Mouse (Mus musculus): ENCODE measurements around the gene Specc1. TPM values are rescaled to one million over a fixed set of nuclear protein-coding genes. Genes with fewer than 3 reads are reported as not detected.

The Specc1 gene
- polyA plus RNA-seq, 1 experiment, result 3.0 TPM

GRCm38 (mm10) chr11:62090321-62090720 is 133.8 kb downstream of the Specc1 start:
- DNase-seq (ENCODE audit: low read depth), result no peak

GRCm38 (mm10) chr11:62103380-62103911 is 146.9 kb downstream of the Specc1 start:
- DNase-seq (ENCODE audit: low read depth), result no peak

GRCm38 (mm10) chr11:62106401-62106871 is 149.9 kb downstream of the Specc1 start:
- DNase-seq (ENCODE audit: low read depth), result no peak

- no peak for DNase-seq (ENCODE audit: low read depth)
Measured at GRCm38 (mm10) chr11:62107272-62107836, 150.8 kb downstream of the Specc1 start.

- DNase-seq (ENCODE audit: low read depth), result no peak
Measured at GRCm38 (mm10) chr11:62118561-62118960, 162.0 kb downstream of the Specc1 start.

- DNase-seq (ENCODE audit: low read depth), result peak; percentile 31
Measured at GRCm38 (mm10) chr11:62119871-62120270, 163.3 kb downstream of the Specc1 start.

- no peak for DNase-seq (ENCODE audit: low read depth)
Measured at GRCm38 (mm10) chr11:62121365-62121764, 164.8 kb downstream of the Specc1 start.

- DNase-seq (ENCODE audit: low read depth), result no peak
Measured at GRCm38 (mm10) chr11:62127692-62128091, 171.1 kb downstream of the Specc1 start.

- DNase-seq (ENCODE audit: low read depth), result no peak
Measured at GRCm38 (mm10) chr11:62128197-62128596, 171.6 kb downstream of the Specc1 start.

GRCm38 (mm10) chr11:62130191-62130590 is 173.6 kb downstream of the Specc1 start:
- DNase-seq (ENCODE audit: low read depth), result no peak

- no peak for DNase-seq (ENCODE audit: low read depth)
Measured at GRCm38 (mm10) chr11:62130685-62131295, 174.2 kb downstream of the Specc1 start.

- DNase-seq (ENCODE audit: low read depth), result no peak
Measured at GRCm38 (mm10) chr11:62131601-62132000, 175.0 kb downstream of the Specc1 start.

- no peak for DNase-seq (ENCODE audit: low read depth)
Measured at GRCm38 (mm10) chr11:62134191-62134590, 177.6 kb downstream of the Specc1 start.

GRCm38 (mm10) chr11:62145216-62146110 is 188.9 kb downstream of the Specc1 start:
- peak; percentile 65 for DNase-seq (ENCODE audit: low read depth)

- DNase-seq (ENCODE audit: low read depth), result no peak
Measured at GRCm38 (mm10) chr11:62146661-62147060, 190.1 kb downstream of the Specc1 start.

- no peak for DNase-seq (ENCODE audit: low read depth)
Measured at GRCm38 (mm10) chr11:62148026-62148425, 191.5 kb downstream of the Specc1 start.

- no peak for DNase-seq (ENCODE audit: low read depth)
Measured at GRCm38 (mm10) chr11:62148449-62148848, 191.9 kb downstream of the Specc1 start.

- DNase-seq (ENCODE audit: low read depth), result peak; percentile 58
Measured at GRCm38 (mm10) chr11:62153057-62153456, 196.5 kb downstream of the Specc1 start.

- DNase-seq (ENCODE audit: low read depth), result no peak
Measured at GRCm38 (mm10) chr11:62159803-62160202, 203.2 kb downstream of the Specc1 start.

GRCm38 (mm10) chr11:62161450-62161849 is 204.9 kb downstream of the Specc1 start:
- no peak for DNase-seq (ENCODE audit: low read depth)

GRCm38 (mm10) chr11:62164357-62164756 is 207.8 kb downstream of the Specc1 start:
- no peak for DNase-seq (ENCODE audit: low read depth)

- DNase-seq (ENCODE audit: low read depth), result no peak
Measured at GRCm38 (mm10) chr11:62166503-62166902, 209.9 kb downstream of the Specc1 start.
